ENCODE assay signal across 9 mouse cellular contexts in the genomic region with DNA sequence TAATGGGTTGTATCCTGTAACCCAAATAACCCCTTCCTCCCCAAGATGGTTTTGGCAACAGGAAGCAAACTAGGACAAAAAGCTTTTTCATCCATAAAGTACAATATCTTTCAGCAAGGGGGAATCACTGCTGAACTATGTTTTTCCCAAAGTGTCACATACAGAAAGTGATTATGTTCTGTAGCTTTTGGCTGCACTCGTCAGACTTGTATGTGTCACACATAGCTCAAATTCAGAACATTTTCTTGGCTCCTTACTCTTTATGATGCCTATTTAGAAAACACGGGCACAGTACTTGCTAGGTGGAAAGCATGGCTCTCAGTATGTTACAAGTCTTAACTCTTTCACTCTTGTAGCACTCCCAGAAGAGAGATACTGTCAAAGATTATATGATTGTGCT.
"Had no signal": no experiment of that assay in that cellular context is flagged by ENCODE, and none has a peak within 500 bp of the region (broad histone marks: within the 10 kb centered on the region; RNA-seq: fewer than 3 reads in every experiment).

No protein-coding gene starts in this region.

- H3K9ac ChIP-seq: limb, embryonic 12.5 days; midbrain, embryonic 13.5 days had no signal

- ATAC-seq: midbrain, embryonic 13.5 days had no signal

- H3K36me3 ChIP-seq: midbrain, embryonic 13.5 days had no signal

- H3K4me3 ChIP-seq: limb, embryonic 12.5 days; midbrain, embryonic 13.5 days had no signal

- H3K4me1 ChIP-seq: limb, embryonic 12.5 days; midbrain, embryonic 13.5 days had no signal

- H3K27me3 ChIP-seq: limb, embryonic 12.5 days; midbrain, embryonic 13.5 days had no signal

- DNase-seq: kidney, adult 18-20 months; kidney, postnatal 25 days; layer of hippocampus, postnatal 36 days; right cerebral cortex, adult 18-20 months; right cerebral cortex, postnatal 25 days; thymus, postnatal 36 days had no signal

- H3K4me2 ChIP-seq: limb, embryonic 12.5 days; liver, embryonic 11.5 days; midbrain, embryonic 13.5 days had no signal

- H3K9me3 ChIP-seq: limb, embryonic 12.5 days; midbrain, embryonic 13.5 days had no signal

- H3K27ac ChIP-seq: limb, embryonic 12.5 days; midbrain, embryonic 13.5 days had no signal
